Mouse (Mus musculus) midbrain, embryonic 11.5 days (tissue): ENCODE results near the gene Tmem233. TPM values are rescaled to one million over a fixed set of nuclear protein-coding genes. Genes with fewer than 3 reads are reported as not detected.

Experiments
- ATAC-seq: fragments of 200-750 bp; cut with Nextera tagmentation; 2 replicates; pipeline ENCODE4 v1.8.0; 2017; ENCODE audit warnings: moderate TSS enrichment, moderate library complexity; ENCODE audit not compliant: low FRiP score
- DNase-seq: peaks from one replicate; pipeline ENCODE4 v3.0.0; 2015; ENCODE audit warnings: low spot score; ENCODE audit errors: missing footprints
- H3K27ac ChIP-seq: fragments of 300-500 bp; sonication (generic); 2 replicates; pipeline ENCODE4 v1.5.1; 2014; ENCODE audit warnings: low read depth, low read length
- H3K27me3 ChIP-seq: fragments of 300-500 bp; sonication (generic); 2 replicates; pipeline ENCODE4 v1.6.1; 2014; ENCODE audit warnings: mild to moderate bottlenecking, low read length, moderate library complexity, mixed read lengths; ENCODE audit not compliant: control insufficient read depth, insufficient read depth
- H3K36me3 ChIP-seq: fragments of 300-500 bp; sonication (generic); 2 replicates; pipeline ENCODE4 v1.6.1; 2014; ENCODE audit warnings: mild to moderate bottlenecking, low read length, moderate library complexity, mixed read lengths; ENCODE audit not compliant: control insufficient read depth, insufficient read depth
- H3K4me1 ChIP-seq: fragments of 300-500 bp; sonication (generic); 2 replicates; pipeline ENCODE4 v1.6.1; 2014; ENCODE audit warnings: low read length; ENCODE audit not compliant: control insufficient read depth, insufficient read depth
- H3K4me2 ChIP-seq: fragments of 300-500 bp; sonication (generic); 2 replicates; pipeline ENCODE4 v1.6.1; 2014; ENCODE audit warnings: mild to moderate bottlenecking, moderate library complexity
- H3K4me3 ChIP-seq: fragments of 300-500 bp; sonication (generic); 2 replicates; pipeline ENCODE4 v1.5.1; 2014; ENCODE audit warnings: low read depth, low read length
- H3K9ac ChIP-seq: fragments of 300-500 bp; sonication (generic); 2 replicates; pipeline ENCODE4 v1.6.1; 2014; ENCODE audit warnings: low read length
- H3K9me3 ChIP-seq: fragments of 300-500 bp; sonication (generic); 2 replicates; pipeline ENCODE4 v1.6.1; 2016; ENCODE audit warnings: low read length; ENCODE audit not compliant: control insufficient read depth
- WGBS: fragments of 180-500 bp; shearing (Covaris S2); extraction: QIAGEN DNeasy Blood & Tissue Kit; methylation state at CpG from one replicate; pipeline ENCODE4 v1.1.7; 2014; 5-methylcytosine and 5-hydroxymethylcytosine counted together
- polyA plus RNA-seq: library from polyadenylated mRNA; unstranded; fragments of >200 nt; fragmentation: Nextera tagmentation; extraction: Ambion mirVana; gene quantifications from 2 replicates; pipeline ENCODE4 v1.2.1, GENCODE M21; 2014

Tmem233 gene
- polyA plus RNA-seq, 1 experiment from 2014 or later, result not detected

- no peaks in the 10 kb centered on the region for H3K27me3 ChIP-seq
- no peaks in the 10 kb centered on the region for H3K9me3 ChIP-seq
- no peak for DNase-seq
- H3K36me3 ChIP-seq, result peaks cover 2% of the 10 kb centered on the region
- 38% methylated on average over 13 of the region's 13 CpGs for WGBS
- no peaks in the 10 kb centered on the region for H3K4me1 ChIP-seq
- no peak overlapping the region for H3K4me2 ChIP-seq
- no peak for ATAC-seq
- H3K27ac ChIP-seq, result no peak overlapping the region
- H3K4me3 ChIP-seq, result no peak overlapping the region
- H3K9ac ChIP-seq, result no peak overlapping the region
Observed at GRCm38 (mm10) chr5:116003825-116004224, 79.2 kb downstream of the Tmem233 start.

- no peak for ATAC-seq
- Histone ChIP-seq H3K4me3 (no peak overlapping the region), H3K36me3 (peaks cover 2% of the 10 kb centered on the region), H3K27me3 (no peaks in the 10 kb centered on the region), H3K4me1 (no peaks in the 10 kb centered on the region), H3K9me3 (no peaks in the 10 kb centered on the region), H3K4me2 (no peak overlapping the region), H3K9ac (no peak overlapping the region), H3K27ac (no peak overlapping the region)
- 88% methylated on average over 8 of the region's 8 CpGs for WGBS
- no peak for DNase-seq
Observed at GRCm38 (mm10) chr5:116003154-116003553, 79.9 kb downstream of the Tmem233 start.

- 73% methylated on average over 13 of the region's 13 CpGs for WGBS
- Histone ChIP-seq H3K27me3 (no peaks in the 10 kb centered on the region), H3K4me2 (no peak overlapping the region), H3K27ac (no peak overlapping the region), H3K4me1 (no peaks in the 10 kb centered on the region), H3K36me3 (peaks cover 8% of the 10 kb centered on the region; the same call in 1 of the 2 replicates), H3K9ac (no peak overlapping the region), H3K9me3 (no peaks in the 10 kb centered on the region), H3K4me3 (no peak overlapping the region)
- no peak for ATAC-seq
- DNase-seq, result no peak
Observed at GRCm38 (mm10) chr5:115997376-115997775, 85.7 kb downstream of the Tmem233 start.

GRCm38 (mm10) chr5:115994101-115994500 is 88.9 kb downstream of the Tmem233 start:
- Histone ChIP-seq H3K4me2 (no peak overlapping the region), H3K9me3 (no peaks in the 10 kb centered on the region; the same call in 1 of the 2 replicates), H3K4me1 (no peaks in the 10 kb centered on the region), H3K9ac (no peak overlapping the region), H3K27me3 (no peaks in the 10 kb centered on the region), H3K27ac (no peak overlapping the region), H3K36me3 (peaks cover 26% of the 10 kb centered on the region), H3K4me3 (no peak overlapping the region)
- DNase-seq, result no peak
- WGBS, result 92% methylated on average over 15 of the region's 15 CpGs
- no peak for ATAC-seq

GRCm38 (mm10) chr5:115991717-115992116 is 91.3 kb downstream of the Tmem233 start:
- DNase-seq (peak; percentile 60), ATAC-seq (no peak)
- Histone ChIP-seq H3K27ac (no peak overlapping the region), H3K9ac (no peak overlapping the region), H3K4me3 (no peak overlapping the region), H3K27me3 (no peaks in the 10 kb centered on the region), H3K36me3 (peaks cover 31% of the 10 kb centered on the region), H3K4me2 (no peak overlapping the region), H3K9me3 (no peaks in the 10 kb centered on the region; the same call in 1 of the 2 replicates), H3K4me1 (no peaks in the 10 kb centered on the region)
- WGBS, result 97% methylated on average over 11 of the region's 11 CpGs

Other genes starting within 250 kb of the Tmem233 start
- gene Cit, start 238.0 kb downstream of the Tmem233 start, polyA plus RNA-seq, result 27.6 and 30.7 TPM in 2 replicates
- 48.4 and 55.4 TPM in 2 replicates for gene Prkab1, start 58.7 kb downstream of the Tmem233 start, polyA plus RNA-seq
- 1.9 and 2.7 TPM in 2 replicates for gene Ccdc60, start 205.7 kb upstream of the Tmem233 start, polyA plus RNA-seq